Mouse (Mus musculus) hindbrain, embryonic 14.5 days (tissue): ENCODE results near the gene Slc4a1ap. TPM values are rescaled to one million over a fixed set of nuclear protein-coding genes. Genes with fewer than 3 reads are reported as not detected.

ENCODE experiments used
- polyA plus RNA-seq: library from polyadenylated mRNA; unstranded; fragments of >200 nt; fragmentation: Nextera tagmentation; extraction: Ambion mirVana; gene quantifications from 2 replicates; pipeline ENCODE4 v1.2.1, GENCODE M21; 2014

The Slc4a1ap gene
- polyA plus RNA-seq, 1 experiment from 2014 or later: 31.8 TPM

Other genes with a start within 250 kb of the Slc4a1ap start
- 34.5 and 37.2 TPM in 2 replicates for gene Ift172, start 235.9 kb upstream of the Slc4a1ap start, polyA plus RNA-seq
- 98.1 and 115 TPM in 2 replicates for gene Fndc4, start 230.9 kb upstream of the Slc4a1ap start, polyA plus RNA-seq
- gene Gckr, start 229.6 kb upstream of the Slc4a1ap start, polyA plus RNA-seq: 0.29 TPM in 1 of 2 replicates, not detected in the other
- 98.4 and 108 TPM in 2 replicates for gene Zfp512, start 74.6 kb upstream of the Slc4a1ap start, polyA plus RNA-seq
- gene 4930548H24Rik, start 41.3 kb upstream of the Slc4a1ap start, polyA plus RNA-seq: not detected in 2 replicates
- 67.8 and 75.2 TPM in 2 replicates for gene Gpn1, start 32.3 kb upstream of the Slc4a1ap start, polyA plus RNA-seq
- gene Supt7l, start 812 bp downstream of the Slc4a1ap start, polyA plus RNA-seq: 13.3 and 18.3 TPM in 2 replicates
- gene Mrpl33, start 69.9 kb downstream of the Slc4a1ap start, polyA plus RNA-seq: 182 and 214 TPM in 2 replicates
- 2.3 and 2.6 TPM in 2 replicates for gene Rbks, start 170.6 kb downstream of the Slc4a1ap start, polyA plus RNA-seq
- 33.2 and 39.8 TPM in 2 replicates for gene Babam2, start 170.7 kb downstream of the Slc4a1ap start, polyA plus RNA-seq